Mouse (Mus musculus): Measurements from ENCODE around the gene Ltbp3.
A peak's percentile ranks its signal among the peaks of the same experiment; 100 is the strongest.

GRCm38 (mm10) chr19:5798700-5799479, 58.2 kb downstream of the Ltbp3 start:
- TF ChIP-seq POLR2A (IDR thresholded peaks at IDR 0.05; ENCODE audit: low read depth, low read length) (peak; percentile 43; the same call in 1 of the 2 replicates), CTCF (conservative IDR thresholded peaks at IDR 0.05 in 1 of 2, IDR thresholded peaks at IDR 0.05 in 1 of 2; ENCODE audit: low read depth in 2 of 2, low read length in 2 of 2) (no peak), MAFK (IDR thresholded peaks at IDR 0.05; ENCODE audit: insufficient replicate concordance, low read length) (no peak), EP300 (IDR thresholded peaks at IDR 0.05; ENCODE audit: low read length) (no peak), JUND (conservative IDR thresholded peaks at IDR 0.05; ENCODE audit: low read depth, low read length) (no peak), JUN (IDR thresholded peaks at IDR 0.05; ENCODE audit: insufficient read depth, low read depth, low read length) (no peak), NRF1 (IDR thresholded peaks at IDR 0.05; ENCODE audit: low read depth, low read length) (no peak), UBTF (IDR thresholded peaks at IDR 0.05; ENCODE audit: low read depth, low read length) (no peak), HCFC1 (IDR thresholded peaks at IDR 0.05; ENCODE audit: low read depth, low read length) (no peak), USF1 (IDR thresholded peaks at IDR 0.05; ENCODE audit: low read depth, low read length) (no peak), USF2 (conservative IDR thresholded peaks at IDR 0.05; ENCODE audit: low read depth, low read length) (no peak; the same call in 1 of the 2 replicates), ZC3H11A (IDR thresholded peaks at IDR 0.05; ENCODE audit: low read depth, low read length) (no peak), ETS1 (conservative IDR thresholded peaks at IDR 0.05; ENCODE audit: low read depth, low read length) (no peak)

Measured in CH12.LX (cell line).